Mouse (Mus musculus) right cerebral cortex, postnatal 25 days (tissue): ENCODE data around the gene Fgfr2.
A peak's percentile ranks its signal among the peaks of the same experiment; 100 is the strongest.

Source experiments
- DNase-seq: peaks from one replicate; pipeline ENCODE4 v3.0.0; 2022

Gene Fgfr2

DNA sequence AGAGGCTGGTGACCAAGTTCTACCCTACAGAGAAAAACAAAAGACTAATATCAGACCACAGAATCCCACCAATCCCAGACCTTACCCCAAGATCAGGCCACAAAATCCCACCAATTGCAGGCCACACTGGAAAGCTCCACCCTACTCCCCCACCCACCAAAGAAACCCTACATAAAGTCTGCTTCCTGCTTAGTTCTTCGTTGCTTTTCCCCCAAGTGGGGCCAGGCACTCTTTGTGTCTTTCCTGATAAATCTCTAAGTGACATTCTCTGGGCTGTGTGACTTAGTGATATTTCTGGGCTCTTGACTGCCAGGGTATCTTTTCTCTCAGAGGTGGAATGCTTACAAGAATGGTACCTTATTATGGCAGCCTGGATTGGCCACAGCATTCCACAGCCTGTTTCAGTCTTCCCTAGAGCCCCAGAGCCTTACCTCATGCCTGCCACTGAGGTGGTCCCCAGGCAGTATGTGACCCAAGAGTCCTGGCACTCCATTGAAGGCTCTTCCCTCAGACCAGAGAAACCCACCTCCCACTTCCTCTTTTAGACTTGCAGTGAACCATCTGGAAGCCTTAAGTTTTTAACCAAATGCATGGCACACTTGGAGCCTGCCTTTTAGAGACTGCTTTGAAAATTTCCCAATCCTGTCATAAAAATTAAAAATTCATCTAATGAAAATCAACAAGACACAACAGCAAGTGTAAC, 742.4 kb downstream of the Fgfr2 start:
- no peak for DNase-seq

- no peak for DNase-seq
Observed at GRCm38 (mm10) chr7:132377913-132378312, 745.2 kb downstream of the Fgfr2 start.

GRCm38 (mm10) chr7:132373594-132374378, 749.4 kb downstream of the Fgfr2 start:
- DNase-seq: peak; percentile 11

DNA sequence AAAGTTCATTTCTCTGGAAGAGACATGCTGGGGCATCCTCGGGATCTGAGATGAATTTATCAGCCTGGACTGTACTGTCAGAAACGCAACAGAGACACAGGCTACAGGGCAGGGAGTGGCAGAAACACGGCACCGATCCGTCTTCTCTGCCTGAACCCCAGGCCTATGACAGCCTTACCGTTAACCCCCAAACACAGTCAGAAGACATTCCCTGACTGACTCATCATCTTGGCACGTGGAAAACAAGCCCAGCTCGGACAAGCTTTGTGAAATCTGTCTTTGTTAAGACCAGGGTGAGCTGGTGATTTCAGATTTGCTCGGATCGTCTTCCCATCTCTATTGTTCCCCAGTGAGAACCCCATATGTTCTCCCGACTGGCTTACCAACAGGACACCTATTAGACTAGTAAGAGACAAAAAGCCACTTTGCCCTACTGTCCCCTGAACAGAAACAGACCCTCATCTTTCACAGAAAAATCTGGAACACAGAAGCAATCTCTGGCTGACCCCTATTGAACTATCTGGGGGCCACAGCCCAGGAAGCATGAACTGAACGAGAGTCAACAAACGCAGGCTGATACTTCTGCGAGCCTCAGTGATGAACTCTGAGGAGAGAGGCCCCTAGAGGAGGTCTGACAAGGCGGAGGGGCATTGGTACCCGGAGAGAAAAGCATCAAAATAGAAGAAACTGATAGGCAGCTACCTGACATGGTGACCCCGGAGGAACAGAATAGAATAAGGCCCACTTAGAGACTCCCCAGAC, 750.2 kb downstream of the Fgfr2 start:
- no peak for DNase-seq

- DNase-seq: no peak
Observed at GRCm38 (mm10) chr7:132371832-132372231, 751.3 kb downstream of the Fgfr2 start.

DNA sequence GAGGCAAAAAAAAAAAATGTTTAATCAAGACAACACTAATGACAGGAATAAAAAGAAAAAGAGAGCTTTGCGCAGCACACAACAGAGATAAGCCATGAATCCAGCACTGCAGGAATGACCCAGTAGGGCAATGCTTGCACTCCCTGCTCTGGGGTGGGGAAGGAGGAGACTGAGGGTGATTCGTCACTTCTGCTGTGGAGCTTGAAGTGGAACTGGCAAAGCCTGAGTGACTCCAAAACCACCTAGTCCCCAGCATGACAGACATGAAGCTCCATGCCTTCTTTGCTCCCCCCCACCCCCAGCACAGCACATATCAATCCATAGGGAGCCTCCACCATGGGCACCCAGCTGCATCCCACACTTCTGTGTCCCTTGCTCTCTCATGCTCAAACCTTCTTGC, 753.4 kb downstream of the Fgfr2 start:
- no peak for DNase-seq

DNA sequence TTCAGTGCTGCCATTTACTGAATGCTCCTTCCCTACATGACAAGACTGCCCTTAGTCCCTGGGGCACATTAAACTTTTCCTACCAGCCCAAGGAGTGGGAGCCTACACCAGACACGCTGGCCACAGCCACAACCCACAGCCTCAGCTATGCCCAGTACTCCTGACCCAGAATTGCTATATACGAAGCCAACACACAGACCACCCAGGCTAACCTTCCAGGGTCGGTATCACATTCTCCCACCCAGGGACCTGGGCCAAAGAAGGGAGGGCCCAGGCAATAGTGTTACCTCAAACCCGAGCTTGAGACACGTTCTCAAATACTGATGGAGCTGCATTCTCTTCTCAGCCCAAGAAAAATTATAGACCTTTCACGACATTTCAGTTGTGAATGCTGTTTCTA, 754.3 kb downstream of the Fgfr2 start:
- DNase-seq: no peak

DNA sequence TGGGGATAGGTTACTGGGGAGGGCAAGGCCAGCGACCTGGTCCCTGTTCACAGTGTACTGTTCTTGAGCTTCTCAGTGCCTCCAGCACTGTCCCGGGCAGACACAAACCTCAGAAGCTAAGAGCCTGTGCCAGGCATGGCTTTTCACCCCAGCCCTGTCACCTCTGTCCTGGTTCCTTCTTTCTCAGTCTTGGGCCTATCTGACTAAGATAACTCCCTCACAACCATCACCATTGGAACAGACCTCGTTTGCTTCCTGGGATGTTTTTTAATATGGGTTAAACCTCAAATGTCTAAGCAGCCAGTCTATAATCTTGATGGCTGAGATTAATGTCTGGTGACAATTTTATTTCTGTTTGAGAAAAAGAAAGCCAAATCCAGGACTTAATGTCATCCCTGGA, 755.8 kb downstream of the Fgfr2 start:
- no peak for DNase-seq

DNA sequence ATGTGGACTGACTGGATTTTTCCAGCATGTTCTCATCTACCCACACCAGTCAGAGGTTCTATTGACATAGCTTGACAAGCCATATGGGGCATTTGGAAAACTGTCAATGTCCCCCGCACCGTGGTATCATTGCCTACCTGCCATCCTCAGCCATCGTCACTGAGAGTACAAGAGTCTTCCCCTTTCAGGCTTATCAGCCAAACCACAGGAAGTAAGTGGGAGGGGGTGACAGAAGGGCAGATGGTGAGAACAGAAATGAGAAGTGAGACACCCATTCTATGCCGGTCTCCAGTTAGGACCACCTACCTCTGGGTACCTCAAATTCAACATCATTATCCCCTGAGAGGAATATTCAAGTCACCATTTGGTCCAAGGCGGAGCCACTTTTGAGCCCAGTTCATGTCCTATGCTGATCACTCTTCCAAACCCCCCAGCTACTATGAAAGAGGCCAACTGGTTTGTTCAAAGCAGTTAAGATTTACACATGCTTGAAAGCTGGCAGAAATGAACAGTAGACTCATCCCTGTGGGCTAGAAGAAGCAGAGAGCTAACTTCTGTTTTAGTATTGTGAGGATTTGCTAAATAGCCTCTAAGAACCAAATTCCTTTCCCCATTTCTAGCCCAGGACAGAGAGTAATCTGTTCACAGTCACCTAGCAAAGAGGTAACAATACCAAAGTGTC, 757.3 kb downstream of the Fgfr2 start:
- no peak for DNase-seq

- no peak for DNase-seq
Observed at GRCm38 (mm10) chr7:132365111-132365510, 758.0 kb downstream of the Fgfr2 start.

DNA sequence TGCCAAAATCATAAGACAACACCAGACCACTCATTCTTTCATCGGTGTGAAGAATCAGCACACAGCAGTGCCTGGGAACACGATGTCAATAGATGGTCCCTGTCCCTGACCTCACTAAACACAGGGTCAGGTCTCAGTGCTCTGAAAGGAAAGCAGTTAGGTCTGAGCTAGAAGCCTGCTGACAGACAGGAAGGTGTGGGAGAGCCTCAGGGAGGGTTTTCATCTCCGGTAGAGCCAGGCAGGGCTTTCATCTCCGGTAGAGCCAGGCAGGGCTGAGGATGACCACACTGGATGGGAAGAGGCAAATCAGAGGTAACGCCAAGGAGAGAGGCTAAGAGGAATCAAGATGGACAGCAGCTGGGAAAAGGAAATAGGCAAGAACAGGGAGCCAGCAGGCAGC, 758.6 kb downstream of the Fgfr2 start:
- DNase-seq: no peak

DNA sequence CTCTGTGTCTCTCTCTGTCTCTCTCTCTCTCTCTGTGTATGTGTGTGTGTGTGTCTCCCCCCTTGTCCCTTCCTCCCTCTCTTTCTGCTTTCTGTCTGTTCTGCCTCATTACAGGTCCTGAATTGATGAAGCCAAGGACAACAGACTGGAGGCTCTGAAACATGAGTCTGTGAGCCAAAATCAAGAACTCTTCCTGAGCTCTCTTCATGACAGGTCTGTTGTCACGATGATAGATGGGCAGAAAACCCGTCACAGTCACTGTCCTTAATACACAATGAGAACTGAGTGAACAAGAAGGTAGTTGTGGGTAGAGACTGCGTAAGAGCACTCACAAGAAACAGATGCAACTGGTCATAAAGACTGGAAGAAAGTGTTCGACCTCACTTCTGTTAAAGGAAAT, 762.8 kb downstream of the Fgfr2 start:
- DNase-seq: no peak

DNA sequence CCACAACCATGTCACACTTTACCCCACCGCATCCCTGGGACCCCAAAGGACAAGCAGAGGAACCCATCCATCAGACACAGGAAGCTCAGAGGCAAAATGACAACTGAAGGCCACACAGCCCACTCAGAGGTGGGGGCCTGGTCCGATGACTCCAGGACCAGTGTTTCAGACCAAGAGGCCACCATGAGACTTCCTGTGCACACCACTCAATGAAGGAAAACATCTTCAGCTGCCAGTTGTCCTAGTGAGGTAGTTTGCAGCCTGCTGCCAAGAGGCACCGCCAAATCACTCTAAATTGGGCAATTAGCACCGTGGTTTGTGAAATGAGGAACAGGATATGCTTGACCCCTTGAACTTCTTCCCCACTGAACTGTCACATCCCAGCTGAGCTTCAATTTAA, 764.4 kb downstream of the Fgfr2 start:
- DNase-seq: no peak

GRCm38 (mm10) chr7:132358250-132358649, 764.9 kb downstream of the Fgfr2 start:
- DNase-seq: no peak

DNA sequence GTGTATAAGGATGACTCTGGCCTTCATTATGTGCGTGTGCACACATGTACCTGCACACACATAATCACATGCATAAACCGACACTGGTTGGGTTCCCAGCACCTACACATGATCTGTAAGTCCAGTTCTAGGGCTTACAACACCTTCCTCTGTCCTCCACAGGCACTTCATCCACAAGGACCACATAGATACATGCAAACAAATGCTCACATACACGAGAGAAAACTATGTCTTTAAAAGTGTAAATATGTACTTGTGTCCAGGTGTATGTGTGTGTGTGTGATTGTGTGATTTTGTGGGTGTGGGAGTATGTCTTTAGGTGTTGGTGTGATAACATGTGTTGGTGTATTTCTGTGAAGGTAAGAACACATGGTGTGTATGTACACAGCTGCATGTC, 765.3 kb downstream of the Fgfr2 start:
- no peak for DNase-seq

DNA sequence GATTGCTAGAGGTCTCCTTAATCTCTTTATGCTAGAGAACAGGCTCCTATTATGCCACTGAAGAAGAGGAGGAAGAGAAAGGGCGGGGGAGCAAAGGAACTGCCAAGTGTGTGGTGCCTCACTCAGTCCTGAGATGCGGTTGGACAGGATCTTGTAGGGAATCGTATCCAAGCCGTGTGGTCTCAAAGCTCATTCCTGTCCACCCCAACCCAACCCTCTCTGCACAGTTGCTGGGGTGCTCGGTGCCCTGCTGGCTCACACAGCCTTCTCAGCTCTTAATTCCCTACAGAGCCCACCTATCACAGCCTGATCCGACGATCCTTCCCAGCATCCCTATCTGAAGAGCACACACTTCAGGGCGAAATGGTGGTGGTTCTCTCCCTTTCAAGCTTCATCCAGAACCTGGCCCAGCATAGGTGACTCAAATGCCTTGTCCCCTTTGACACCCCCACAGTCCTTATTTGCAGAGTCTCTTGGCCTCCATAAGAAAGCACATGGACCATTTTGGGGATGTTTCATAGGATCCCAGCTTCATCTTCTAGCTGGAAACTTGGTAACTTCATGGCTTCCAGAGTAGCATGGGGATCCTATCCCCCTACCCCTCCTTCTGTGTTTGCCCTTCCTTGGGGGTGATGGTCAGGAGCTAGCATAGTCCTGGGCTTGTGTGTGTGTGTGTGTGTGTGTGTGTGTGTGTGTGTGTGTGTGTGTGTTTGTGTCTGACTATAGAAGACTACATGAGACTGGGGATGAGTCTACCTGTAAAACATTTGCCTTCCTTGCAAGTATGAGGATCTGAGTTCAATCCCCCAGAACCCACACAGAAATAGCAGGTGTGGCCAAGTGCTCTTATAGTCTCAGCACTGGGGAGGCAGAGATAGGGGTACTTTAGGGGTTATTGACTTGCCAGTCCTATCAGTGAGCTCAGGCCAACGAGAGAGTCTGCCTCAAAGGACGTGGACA, 766.0 kb downstream of the Fgfr2 start:
- no peak for DNase-seq

- no peak for DNase-seq
Observed at GRCm38 (mm10) chr7:132356185-132356584, 767.0 kb downstream of the Fgfr2 start.

DNA sequence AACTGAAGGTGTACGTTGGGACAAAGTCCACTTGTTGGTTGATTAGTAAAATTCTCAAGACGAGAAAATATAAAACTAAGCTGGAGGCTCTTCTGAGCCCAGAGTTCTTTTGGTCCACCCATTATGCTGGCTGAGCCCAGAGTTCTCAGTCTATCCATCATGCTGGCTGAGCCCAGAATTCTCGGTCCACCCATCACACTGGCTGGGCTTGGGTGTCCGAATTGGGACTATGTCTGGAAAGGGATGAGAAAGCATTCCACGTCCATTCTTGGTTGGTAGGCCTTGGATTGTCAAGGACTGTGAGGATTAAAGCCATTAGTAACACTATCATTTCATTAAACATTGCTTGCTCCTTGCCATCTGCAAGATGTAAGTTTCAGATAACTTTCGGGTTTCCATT, 767.4 kb downstream of the Fgfr2 start:
- DNase-seq: no peak

GRCm38 (mm10) chr7:132349075-132349572, 774.0 kb downstream of the Fgfr2 start:
- DNase-seq: no peak

- no peak for DNase-seq
Observed at GRCm38 (mm10) chr7:132347273-132348045, 775.7 kb downstream of the Fgfr2 start.

DNA sequence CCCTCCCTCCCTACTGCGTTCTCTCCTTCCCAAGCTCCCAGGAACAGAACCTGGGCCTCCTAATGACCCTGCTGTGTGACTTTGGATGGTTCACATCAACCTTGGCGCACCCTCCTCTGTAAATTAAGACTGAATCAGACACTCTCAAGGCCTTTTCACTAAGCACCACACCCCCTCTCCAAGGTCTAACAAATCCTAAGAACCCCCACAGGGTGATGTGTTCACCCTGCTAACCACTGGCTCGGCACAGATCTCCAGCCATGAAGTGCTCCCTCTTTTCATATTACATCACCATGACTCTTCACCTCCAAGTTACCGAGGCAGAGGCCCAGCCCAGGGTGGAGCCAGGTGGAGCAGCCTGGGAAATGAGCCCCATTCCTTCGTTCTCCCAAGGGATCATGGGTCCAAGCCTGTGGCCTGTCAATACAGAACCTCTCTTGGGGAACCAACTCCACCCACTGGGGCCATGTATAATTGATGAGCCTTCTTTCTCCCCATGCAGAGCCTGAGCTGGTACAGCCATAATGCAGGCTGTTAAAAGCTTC, 777.6 kb downstream of the Fgfr2 start:
- DNase-seq: no peak
